Mouse (Mus musculus): ENCODE results near the gene Sppl2b. TPM values are rescaled to one million over a fixed set of nuclear protein-coding genes. Genes with fewer than 3 reads are reported as not detected.

Gene Sppl2b
- polyA plus RNA-seq, 1 experiment from 2014 or later, result 34.3 TPM

DNA sequence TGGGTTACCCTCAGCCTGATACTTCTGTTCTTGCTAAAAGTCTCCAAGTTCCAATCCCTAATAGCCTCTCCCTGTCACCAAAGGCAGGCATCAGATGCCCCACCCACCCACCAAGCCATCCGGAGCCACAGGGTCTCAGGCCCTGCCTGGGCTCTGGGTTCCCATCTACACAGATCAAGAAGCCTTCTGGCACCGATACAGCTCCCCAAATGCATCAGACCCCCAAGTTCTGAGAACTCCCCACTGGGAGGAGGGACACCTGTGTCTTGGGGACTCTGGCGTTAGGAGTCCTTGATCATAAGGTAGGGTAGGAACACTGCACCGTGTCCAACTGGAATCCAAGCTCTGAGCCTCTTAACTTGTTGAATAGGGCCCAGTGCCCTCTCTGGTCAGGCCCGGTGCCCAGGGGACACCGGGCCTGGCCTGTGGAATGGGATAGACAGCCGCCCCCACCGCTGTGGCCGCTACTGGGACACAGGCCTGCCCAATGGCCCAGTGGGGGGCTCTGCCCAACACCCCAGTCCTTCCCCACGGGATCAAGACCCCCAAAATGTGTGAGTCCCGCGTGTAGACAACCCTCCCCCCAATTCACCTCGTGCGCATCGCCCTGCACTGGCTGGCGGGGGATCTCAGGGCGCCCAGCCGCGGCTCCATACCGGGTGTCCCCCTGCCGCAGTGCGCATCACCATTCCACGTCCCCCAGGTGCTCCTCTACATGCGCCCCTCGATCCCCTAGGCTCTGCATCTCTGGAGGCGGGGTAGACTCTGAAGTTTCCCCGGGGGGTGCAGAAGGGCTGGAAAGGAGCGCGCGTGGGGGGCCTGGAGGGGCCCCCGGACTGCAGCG, 11.8 kb upstream of the Sppl2b start:
- H3K4me2 ChIP-seq (ENCODE audit: low read length), result peak overlapping the region; percentile 84
- TF ChIP-seq CTCF (IDR thresholded peaks at IDR 0.05; ENCODE audit: low read depth), result no peak
- no peak overlapping the region for H3K27ac ChIP-seq
- no peak for DNase-seq (ENCODE audit: low spot score)
- no peak for ATAC-seq (replicated peaks; ENCODE audit: low FRiP score, low read depth)
- 10% methylated on average over 30 of the region's 32 CpGs for WGBS
- peaks cover 20% of the 10 kb centered on the region for H3K27me3 ChIP-seq (ENCODE audit: insufficient read depth, low read length)
- no peaks in the 10 kb centered on the region for H3K9me3 ChIP-seq (replicated peaks; ENCODE audit: low read length)
- H3K4me1 ChIP-seq (replicated peaks; ENCODE audit: insufficient read depth, low read length), result no peaks in the 10 kb centered on the region
- peak overlapping the region; percentile 38 for H3K4me3 ChIP-seq (replicated peaks; ENCODE audit: low read depth, low read length)
- no peaks in the 10 kb centered on the region for H3K36me3 ChIP-seq (ENCODE audit: insufficient read depth, low read length)
- H3K9ac ChIP-seq (ENCODE audit: low read depth, low read length), result peak overlapping the region; percentile 42

GRCm38 (mm10) chr10:80843931-80844547, 11.0 kb upstream of the Sppl2b start, which contains the start of gene Lingo3:
TSS of gene Lingo3 (minus strand) at chr10:80844039.
- no peaks in the 10 kb centered on the region for H3K9me3 ChIP-seq (replicated peaks; ENCODE audit: low read length)
- ATAC-seq (replicated peaks; ENCODE audit: low FRiP score, low read depth) (no peak; the same call in 1 of the 2 replicates), DNase-seq (ENCODE audit: low spot score) (no peak)
- no peaks in the 10 kb centered on the region for H3K36me3 ChIP-seq (ENCODE audit: insufficient read depth, low read length)
- WGBS, result 4% methylated on average over 51 of the region's 51 CpGs
- H3K9ac ChIP-seq (ENCODE audit: low read depth, low read length), result peak within 1 kb of the TSS; percentile 42
- no peak for TF ChIP-seq CTCF (IDR thresholded peaks at IDR 0.05; ENCODE audit: low read depth)
- H3K4me3 ChIP-seq (replicated peaks; ENCODE audit: low read depth, low read length), result peak within 1 kb of the TSS; percentile 38
- no peak within 1 kb of the TSS for H3K27ac ChIP-seq
- H3K4me1 ChIP-seq (replicated peaks; ENCODE audit: insufficient read depth, low read length), result no peaks in the 10 kb centered on the region
- H3K4me2 ChIP-seq (ENCODE audit: low read length), result peak within 1 kb of the TSS; percentile 84
- peaks cover 20% of the 10 kb centered on the region for H3K27me3 ChIP-seq (ENCODE audit: insufficient read depth, low read length)

GRCm38 (mm10) chr10:80845055-80845693, 9.9 kb upstream of the Sppl2b start:
- Histone ChIP-seq H3K27ac (no peak overlapping the region), H3K4me1 (replicated peaks; ENCODE audit: insufficient read depth, low read length) (no peaks in the 10 kb centered on the region), H3K27me3 (ENCODE audit: insufficient read depth, low read length) (peaks cover 20% of the 10 kb centered on the region), H3K9me3 (replicated peaks; ENCODE audit: low read length) (no peaks in the 10 kb centered on the region), H3K4me3 (replicated peaks; ENCODE audit: low read depth, low read length) (no peak overlapping the region), H3K9ac (ENCODE audit: low read depth, low read length) (no peak overlapping the region), H3K4me2 (ENCODE audit: low read length) (no peak overlapping the region), H3K36me3 (ENCODE audit: insufficient read depth, low read length) (no peaks in the 10 kb centered on the region)
- ATAC-seq (replicated peaks; ENCODE audit: low FRiP score, low read depth) (no peak), DNase-seq (ENCODE audit: low spot score) (no peak)
- WGBS, result 63% methylated on average over 8 of the region's 8 CpGs
- no peak for TF ChIP-seq CTCF (IDR thresholded peaks at IDR 0.05; ENCODE audit: low read depth)

DNA sequence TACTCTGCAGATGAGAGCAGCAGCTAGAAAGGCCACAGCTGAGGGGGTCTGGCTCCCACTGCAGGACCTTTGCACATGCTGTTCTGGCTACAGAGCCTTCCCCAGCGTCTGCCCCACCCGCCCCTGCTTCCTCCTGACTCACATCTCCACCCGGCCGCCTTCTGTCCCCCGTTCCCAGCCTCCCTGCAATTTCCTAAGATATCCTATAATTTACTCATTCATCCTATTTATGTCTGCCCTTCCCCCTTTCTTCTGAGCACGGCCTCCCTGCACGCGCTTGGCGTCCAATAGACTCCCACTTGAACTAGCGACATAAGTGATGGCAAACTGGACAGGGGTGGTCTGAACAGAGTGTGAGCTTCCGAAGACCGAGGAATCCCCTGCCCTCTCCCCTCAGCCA, 9.3 kb upstream of the Sppl2b start:
- no peak for ATAC-seq (replicated peaks; ENCODE audit: low FRiP score, low read depth)
- Histone ChIP-seq H3K27me3 (ENCODE audit: insufficient read depth, low read length) (peaks cover 20% of the 10 kb centered on the region), H3K4me2 (ENCODE audit: low read length) (no peak overlapping the region), H3K4me3 (replicated peaks; ENCODE audit: low read depth, low read length) (no peak overlapping the region), H3K9me3 (replicated peaks; ENCODE audit: low read length) (no peaks in the 10 kb centered on the region), H3K36me3 (ENCODE audit: insufficient read depth, low read length) (no peaks in the 10 kb centered on the region), H3K9ac (ENCODE audit: low read depth, low read length) (no peak overlapping the region), H3K4me1 (replicated peaks; ENCODE audit: insufficient read depth, low read length) (no peaks in the 10 kb centered on the region), H3K27ac (no peak overlapping the region)
- DNase-seq (ENCODE audit: low spot score), result no peak
- WGBS, result 59% methylated on average over 12 of the region's 12 CpGs
- no peak for TF ChIP-seq CTCF (IDR thresholded peaks at IDR 0.05; ENCODE audit: low read depth)

DNA sequence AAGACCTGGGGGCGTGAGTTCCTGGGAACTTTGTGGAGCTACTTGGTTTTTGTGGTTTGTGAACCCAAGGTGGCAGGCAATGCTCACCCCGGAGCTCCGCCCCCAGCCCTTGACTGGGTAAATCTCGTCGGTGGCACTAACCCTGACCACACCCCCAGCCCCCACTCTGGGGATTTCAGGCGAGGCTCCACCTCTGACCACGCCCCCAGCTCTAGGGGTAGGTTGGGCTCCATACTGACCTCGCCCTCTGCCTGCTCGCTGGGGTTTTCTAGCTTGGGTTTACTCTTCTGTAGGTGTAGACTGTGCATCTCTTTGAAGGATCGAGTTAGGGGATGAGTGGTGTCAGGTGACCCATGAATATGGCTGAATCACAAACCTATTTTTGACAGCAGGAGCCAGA, 6.5 kb upstream of the Sppl2b start:
- no peak overlapping the region for H3K27ac ChIP-seq
- WGBS, result 7% methylated on average over 10 of the region's 10 CpGs
- no peak overlapping the region for H3K4me2 ChIP-seq (ENCODE audit: low read length)
- H3K4me3 ChIP-seq (replicated peaks; ENCODE audit: low read depth, low read length), result no peak overlapping the region
- 0 out of 2 replicates have a peak, but pooled peaks cover under 1% of the 10 kb centered on the region for H3K4me1 ChIP-seq (replicated peaks; ENCODE audit: insufficient read depth, low read length)
- DNase-seq (ENCODE audit: low spot score), result peak; percentile 62
- H3K9me3 ChIP-seq (replicated peaks; ENCODE audit: low read length), result no peaks in the 10 kb centered on the region
- no peak overlapping the region for H3K9ac ChIP-seq (ENCODE audit: low read depth, low read length)
- peaks cover 14% of the 10 kb centered on the region for H3K27me3 ChIP-seq (ENCODE audit: insufficient read depth, low read length)
- peak; percentile 60; the same call in 1 of the 2 replicates for ATAC-seq (replicated peaks; ENCODE audit: low FRiP score, low read depth)
- TF ChIP-seq CTCF (IDR thresholded peaks at IDR 0.05; ENCODE audit: low read depth), result no peak
- H3K36me3 ChIP-seq (ENCODE audit: insufficient read depth, low read length), result peaks cover 19% of the 10 kb centered on the region; the same call in 1 of the 2 replicates

DNA sequence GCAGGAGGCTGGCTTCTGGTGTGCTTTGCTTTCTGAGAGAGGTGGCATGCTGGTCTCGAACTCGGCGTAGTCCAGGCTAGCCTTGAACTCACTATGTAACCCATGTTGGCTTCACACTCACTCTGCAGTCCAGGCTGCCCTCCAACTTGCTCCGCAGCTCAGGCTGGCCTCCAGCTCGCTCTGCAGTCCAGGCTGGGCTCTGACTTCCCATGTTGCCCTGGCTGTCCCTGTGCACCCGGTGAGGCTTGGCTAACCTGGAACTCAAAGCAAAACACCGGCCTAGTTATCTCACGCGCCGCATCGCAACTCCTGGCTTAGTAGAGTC, 636 bp downstream of the Sppl2b start:
- no peak for TF ChIP-seq CTCF (IDR thresholded peaks at IDR 0.05; ENCODE audit: low read depth)
- Histone ChIP-seq H3K4me2 (ENCODE audit: low read length) (peak overlapping the region; percentile 100), H3K27ac (no peak overlapping the region), H3K9me3 (replicated peaks; ENCODE audit: low read length) (no peaks in the 10 kb centered on the region), H3K4me3 (replicated peaks; ENCODE audit: low read depth, low read length) (peak overlapping the region; percentile 94), H3K27me3 (ENCODE audit: insufficient read depth, low read length) (no peaks in the 10 kb centered on the region), H3K36me3 (ENCODE audit: insufficient read depth, low read length) (peaks cover 19% of the 10 kb centered on the region; the same call in 1 of the 2 replicates), H3K9ac (ENCODE audit: low read depth, low read length) (peak overlapping the region; percentile 84), H3K4me1 (replicated peaks; ENCODE audit: insufficient read depth, low read length) (peaks cover 16% of the 10 kb centered on the region)
- 21% methylated on average over 11 of the region's 11 CpGs for WGBS
- no peak for DNase-seq (ENCODE audit: low spot score)
- no peak for ATAC-seq (replicated peaks; ENCODE audit: low FRiP score, low read depth)
